Mouse (Mus musculus) lung, adult 2 months (tissue): ENCODE results near the gene Aamdc. TPM values are rescaled to one million over a fixed set of nuclear protein-coding genes. Genes with fewer than 3 reads are reported as not detected.
A peak's percentile ranks its signal among the peaks of the same experiment; 100 is the strongest.

Experiments used
- DNase-seq: peaks from one replicate; pipeline ENCODE4 v3.0.0; 2022
- H3K4me1 ChIP-seq: fragments of 200-500 bp; 2 replicates; pipeline ENCODE4 v1.6.1; 2011; ENCODE audit warnings: low read length; ENCODE audit not compliant: control insufficient read depth, insufficient read depth
- H3K4me3 ChIP-seq: fragments of 200-500 bp; replicated peaks from 2 replicates; pipeline ENCODE3; 2011; ENCODE audit warnings: low read depth, mild to moderate bottlenecking, control low read depth, low read length; ENCODE audit errors: extremely low read depth
- CTCF ChIP-seq: fragments of 200-500 bp; IDR thresholded peaks from 2 replicates; pipeline ENCODE4 v1.5.1; 2011; ENCODE audit warnings: mild to moderate bottlenecking, low read length, control low read depth; ENCODE audit not compliant: insufficient read depth
- POLR2A ChIP-seq: fragments of 200-500 bp; IDR thresholded peaks from 2 replicates; pipeline ENCODE4 v1.6.1; 2011; ENCODE audit warnings: low read depth, mild to moderate bottlenecking, control low read depth, low read length, borderline replicate concordance; ENCODE audit errors: extremely low read depth
- WGBS: fragments of 180-500 bp; shearing (Covaris S2); methylation state at CpG from one replicate; pipeline ENCODE4 v1.1.7; 2018; 5-methylcytosine and 5-hydroxymethylcytosine counted together
- polyA plus RNA-seq: library from polyadenylated mRNA; depleted of rRNA; stranded (reverse); fragments of >200 nt; gene quantifications from 2 replicates; pipeline ENCODE4 v1.2.3, GENCODE M21; 2012; rRNA removed

The Aamdc gene
- polyA plus RNA-seq, 1 experiment = 25.6 TPM

DNA sequence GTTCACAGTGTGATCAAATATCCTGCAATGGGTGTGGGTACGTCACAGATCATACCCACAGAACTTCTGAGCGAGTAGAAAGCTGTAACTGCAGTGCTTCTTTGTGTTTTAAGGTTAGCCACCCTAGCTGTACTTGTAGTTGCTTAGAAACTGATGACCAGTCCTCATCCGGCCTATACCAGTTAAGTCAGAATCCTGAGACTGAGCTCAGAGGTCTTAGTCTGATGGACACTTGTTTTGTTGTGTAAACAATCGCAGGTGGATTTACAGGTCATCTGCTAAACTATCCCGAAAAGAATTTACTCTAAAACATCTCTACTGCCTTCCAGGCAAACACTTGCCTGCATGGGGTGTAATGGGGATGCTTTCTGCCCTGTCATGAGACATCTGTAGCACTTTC, 42.7 kb downstream of the Aamdc start:
- WGBS = 89% methylated on average over 5 of the region's 5 CpGs
- H3K4me3 ChIP-seq = no peak overlapping the region
- TF ChIP-seq CTCF (no peak), POLR2A (no peak)
- no peak for DNase-seq
- no peaks in the 10 kb centered on the region for H3K4me1 ChIP-seq

DNA sequence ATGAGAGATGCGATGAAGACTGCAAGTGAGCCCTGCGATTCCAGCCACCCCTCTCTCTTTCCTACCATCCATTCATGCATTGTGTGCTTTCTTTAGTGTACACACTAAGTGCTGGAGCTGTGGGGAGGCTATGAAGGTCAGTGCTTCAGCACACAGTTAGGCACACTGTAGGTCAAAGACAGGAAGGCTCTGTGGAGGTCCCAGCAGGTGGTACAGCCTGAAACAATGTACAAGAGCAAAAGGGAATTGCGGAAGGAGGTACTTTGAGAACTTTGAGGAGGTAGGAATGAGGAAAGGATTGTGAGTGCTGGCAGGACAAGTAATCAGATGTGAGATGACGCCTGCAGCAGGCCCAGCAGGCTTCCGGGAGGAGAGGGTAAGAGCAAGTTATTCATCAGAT, 43.8 kb downstream of the Aamdc start:
- H3K4me1 ChIP-seq = no peaks in the 10 kb centered on the region
- TF ChIP-seq CTCF = no peak
- TF ChIP-seq POLR2A = no peak
- no peak overlapping the region for H3K4me3 ChIP-seq
- no peak for DNase-seq
- 87% methylated on average over 5 of the region's 5 CpGs for WGBS

- Histone ChIP-seq H3K4me3 (no peak overlapping the region), H3K4me1 (no peaks in the 10 kb centered on the region)
- TF ChIP-seq CTCF (no peak), POLR2A (no peak)
- 75% methylated on average over 2 of the region's 2 CpGs for WGBS
- DNase-seq = no peak
Measured at GRCm38 (mm10) chr7:97519935-97520334, 59.4 kb downstream of the Aamdc start.

DNA sequence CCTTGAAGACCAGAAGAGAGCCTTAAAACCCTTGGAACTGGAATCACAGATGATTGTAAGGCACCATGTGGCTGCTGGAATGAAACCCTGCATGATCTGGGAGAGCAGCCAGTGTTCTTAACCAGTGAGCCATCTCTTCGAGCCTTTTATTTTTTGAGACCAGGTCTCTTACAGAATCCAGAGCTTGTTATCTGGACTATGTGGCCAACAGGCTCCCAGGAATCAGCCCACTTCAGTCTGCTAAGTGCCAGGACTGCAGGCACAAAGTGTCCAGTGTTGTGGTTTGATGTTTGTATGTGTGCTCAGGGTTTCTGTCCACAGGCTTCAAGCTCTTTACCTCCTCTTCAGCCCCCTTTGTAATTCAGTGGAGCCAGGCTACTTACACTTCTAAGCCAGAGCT, 64.5 kb downstream of the Aamdc start:
- Histone ChIP-seq H3K4me3 (no peak overlapping the region), H3K4me1 (peaks cover 2% of the 10 kb centered on the region; the same call in 1 of the 2 replicates)
- WGBS = 56% methylated on average over 1 of the region's 1 CpGs
- DNase-seq = peak; percentile 22
- TF ChIP-seq POLR2A (no peak), CTCF (no peak)

DNA sequence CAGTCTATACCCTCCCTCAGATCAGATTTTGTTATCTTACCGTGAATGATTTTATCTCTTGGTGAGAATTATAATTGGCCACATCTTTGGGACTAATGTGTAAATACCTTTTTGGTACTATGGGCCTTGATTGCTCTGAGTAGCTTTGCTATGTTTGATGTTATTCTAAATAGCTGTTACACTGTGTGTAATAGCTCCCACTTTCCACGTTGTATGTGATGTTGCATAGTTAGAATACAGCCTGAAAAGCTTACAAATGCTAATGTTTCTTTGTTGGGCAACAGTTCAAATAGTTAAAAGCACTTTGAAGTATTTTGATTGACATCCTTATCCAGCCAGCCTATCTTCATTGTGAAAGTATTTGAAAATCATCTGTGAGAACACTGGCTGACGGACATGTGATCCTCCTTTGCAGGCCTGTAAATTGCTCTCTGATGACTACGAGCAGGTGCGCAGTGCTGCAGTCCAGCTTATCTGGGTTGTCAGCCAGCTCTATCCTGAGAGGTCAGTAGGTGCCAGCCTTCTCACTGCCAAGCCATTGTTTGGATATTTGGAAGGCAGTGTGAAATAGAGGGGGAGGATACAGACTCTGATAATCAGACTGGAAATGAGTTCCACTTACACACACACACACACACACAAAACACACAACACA, 78.6 kb downstream of the Aamdc start:
- TF ChIP-seq POLR2A (no peak), CTCF (no peak)
- DNase-seq = no peak
- WGBS = 54% methylated on average over 5 of the region's 5 CpGs
- no peaks in the 10 kb centered on the region for H3K4me1 ChIP-seq
- H3K4me3 ChIP-seq = no peak overlapping the region

Other genes starting within 250 kb of the Aamdc start
- gene Usp35, start 247.5 kb downstream of the Aamdc start, polyA plus RNA-seq = 5.3 and 9.2 TPM in 2 replicates
- 7.9 and 11.5 TPM in 2 replicates for gene Kctd21, start 247.2 kb downstream of the Aamdc start, polyA plus RNA-seq
- gene Alg8, start 207.9 kb downstream of the Aamdc start, polyA plus RNA-seq = 7.4 and 9.3 TPM in 2 replicates
- 134 and 135 TPM in 2 replicates for gene Ndufc2, start 179.5 kb downstream of the Aamdc start, polyA plus RNA-seq
- gene Thrsp, start 161.8 kb downstream of the Aamdc start, polyA plus RNA-seq = 72.8 and 95.2 TPM in 2 replicates
- 4.0 and 6.7 TPM in 2 replicates for gene Kctd14, start 128.2 kb downstream of the Aamdc start, polyA plus RNA-seq
- 52.7 and 69.7 TPM in 2 replicates for gene Ints4, start 98.5 kb downstream of the Aamdc start, polyA plus RNA-seq
- gene Rsf1, start 392 bp upstream of the Aamdc start, polyA plus RNA-seq = 1.7 and 3.2 TPM in 2 replicates
- gene Clns1a, start 117.1 kb upstream of the Aamdc start, polyA plus RNA-seq = 20.4 and 21.6 TPM in 2 replicates
- 5.0 and 5.4 TPM in 2 replicates for gene Aqp11, start 158.8 kb upstream of the Aamdc start, polyA plus RNA-seq
- 7.2 and 7.5 TPM in 2 replicates for gene Pak1, start 209.0 kb upstream of the Aamdc start, polyA plus RNA-seq